Comparison of ENCODE assay signal across 23 mouse cellular contexts in genomic region chr4:114434766-114435165, GRCm38 (mm10).
"Had no signal": no experiment of that assay in that cellular context is flagged by ENCODE, and none has a peak within 500 bp of the region (broad histone marks: within the 10 kb centered on the region; RNA-seq: fewer than 3 reads in every experiment).

No protein-coding gene starts in this region.

- H3K36me3 ChIP-seq: heart, embryonic 10.5 days; heart, embryonic 12.5 days; hindbrain, embryonic 13.5 days; hindbrain, embryonic 15.5 days; kidney, embryonic 15.5 days; limb, embryonic 13.5 days; limb, embryonic 15.5 days had no signal

- H3K4me3 ChIP-seq: heart, embryonic 10.5 days; heart, embryonic 12.5 days; hindbrain, embryonic 13.5 days; hindbrain, embryonic 15.5 days; kidney, embryonic 15.5 days; limb, embryonic 13.5 days; limb, embryonic 15.5 days had no signal

- H3K27ac ChIP-seq: heart, embryonic 10.5 days; hindbrain, embryonic 13.5 days; hindbrain, embryonic 15.5 days; hindbrain, postnatal 0 days; kidney, embryonic 15.5 days; kidney, postnatal 0 days; limb, embryonic 13.5 days; limb, embryonic 15.5 days had no signal

- H3K4me1 ChIP-seq: hindbrain, embryonic 13.5 days; hindbrain, embryonic 15.5 days had no signal

- H3K27me3 ChIP-seq: hindbrain, embryonic 13.5 days; hindbrain, embryonic 15.5 days; kidney, embryonic 15.5 days; limb, embryonic 13.5 days; limb, embryonic 15.5 days had no signal

- ATAC-seq: forebrain, postnatal 0 days; intestine, embryonic 16.5 days had no signal

- H3K9me3 ChIP-seq: heart, embryonic 10.5 days; heart, embryonic 12.5 days; hindbrain, embryonic 13.5 days; hindbrain, embryonic 15.5 days; kidney, embryonic 15.5 days; limb, embryonic 13.5 days; limb, embryonic 15.5 days had no signal

- DNase-seq: forebrain, postnatal 0 days; gastrocnemius, postnatal 14 days; gastrocnemius, postnatal 36 days; heart, postnatal 10 days; heart, postnatal 36 days; kidney, adult 11 months; kidney, adult 2 months; kidney, adult 9 months; kidney, postnatal 14 days; kidney, postnatal 36 days; layer of hippocampus, adult 9-11 months; layer of hippocampus, postnatal 36 days; left cerebral cortex, postnatal 4 days had no signal

- H3K9ac ChIP-seq: forebrain, postnatal 0 days; heart, embryonic 12.5 days; hindbrain, embryonic 13.5 days; hindbrain, embryonic 15.5 days; kidney, embryonic 15.5 days; limb, embryonic 13.5 days; limb, embryonic 15.5 days had no signal

- H3K4me2 ChIP-seq: heart, embryonic 12.5 days; hindbrain, embryonic 13.5 days; hindbrain, embryonic 15.5 days; kidney, embryonic 15.5 days; limb, embryonic 13.5 days; limb, embryonic 15.5 days had no signal
